Mouse (Mus musculus): ENCODE measurements at regions not wholly inside any gene's neighbourhood (a gene's known extent, or its start where the extent isn't known, plus 50 kb on each side); places are given as distances from the start of the nearest gene placed in this dataset.
"Not testable (repeated sequence)": the region's sequence is repeated elsewhere in the genome, so short reads cannot be mapped to it uniquely, and the experiment has no call there.

DNA sequence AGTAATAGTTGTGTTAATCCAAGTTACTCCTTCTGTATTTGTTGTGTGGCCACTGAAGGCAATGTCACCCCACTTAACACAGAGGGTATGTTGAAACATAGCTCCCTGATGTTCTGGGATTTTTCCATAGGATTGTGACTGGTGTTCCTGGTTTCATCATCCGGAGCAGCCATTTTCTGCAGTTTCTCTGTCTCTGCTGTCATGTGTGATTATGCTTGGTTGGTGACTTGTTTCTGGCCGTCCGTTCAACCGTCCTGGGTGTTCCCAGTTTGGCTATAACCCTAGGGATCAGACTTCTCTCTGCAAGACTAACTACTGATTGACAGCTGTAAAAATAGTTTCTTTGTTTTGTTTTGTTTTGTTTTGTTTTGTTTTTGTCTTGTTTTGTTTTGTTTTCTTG is 98.1 kb upstream of the Rpl34 start:
- no peak for DNase-seq (ENCODE audit: low spot score in 2 of 2)

DNA sequence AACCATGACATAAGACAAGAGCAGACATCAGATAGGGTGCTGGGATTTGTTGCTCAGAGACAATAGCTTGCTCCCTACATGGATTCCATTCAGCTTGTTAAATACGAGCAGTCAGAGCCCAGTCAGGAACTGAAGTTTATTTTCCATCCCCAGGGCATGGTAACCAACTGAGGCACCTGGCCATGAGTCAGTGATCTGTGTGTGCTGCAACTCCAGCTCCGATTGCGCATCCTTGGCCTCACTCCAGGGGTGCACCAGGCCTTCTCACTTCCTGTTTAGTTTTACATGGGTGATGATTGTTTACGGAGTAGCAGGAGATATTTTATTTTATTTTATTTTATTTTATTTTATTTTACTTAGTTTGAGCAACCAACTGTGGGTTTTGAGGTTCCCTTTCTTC is 97.7 kb upstream of the Rpl34 start:
- no peak for DNase-seq (ENCODE audit: low spot score in 2 of 2)

DNA sequence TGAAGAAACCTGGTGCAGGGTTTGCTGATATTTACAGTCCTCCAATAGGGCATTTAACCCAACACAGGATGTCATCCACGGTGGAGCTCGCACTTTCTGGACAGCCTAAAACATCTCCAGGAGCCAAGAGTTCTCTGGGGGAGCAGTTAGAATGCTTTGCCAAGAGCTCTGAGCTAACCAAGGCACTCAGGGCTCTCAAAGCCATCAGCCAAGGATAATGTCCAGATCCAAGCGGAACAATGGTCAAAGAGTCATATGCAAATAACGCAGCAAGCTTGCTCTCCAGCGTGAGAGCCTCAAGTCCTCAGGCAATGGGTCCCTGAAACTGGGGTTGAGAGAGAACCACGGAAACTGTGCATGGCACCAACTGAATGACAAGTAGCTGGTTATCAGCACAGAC is 96.8 kb upstream of the Rpl34 start:
- DNase-seq (ENCODE audit: low spot score in 2 of 2) = no peak

DNA sequence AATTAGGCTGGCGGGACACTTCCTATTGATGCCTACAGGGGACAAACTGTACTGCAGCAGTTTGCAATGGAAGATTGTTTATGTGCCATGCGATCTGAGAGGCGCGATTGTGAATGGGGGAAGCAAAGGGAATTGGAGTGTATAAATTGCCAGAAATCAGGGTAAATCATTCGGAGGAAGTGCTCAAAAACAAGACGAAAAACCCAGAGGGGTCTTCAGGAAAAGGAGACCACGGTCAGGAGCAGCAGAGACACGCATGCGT is 89.6 kb upstream of the Rpl34 start:
- DNase-seq (ENCODE audit: low spot score in 2 of 2) = no peak

DNA sequence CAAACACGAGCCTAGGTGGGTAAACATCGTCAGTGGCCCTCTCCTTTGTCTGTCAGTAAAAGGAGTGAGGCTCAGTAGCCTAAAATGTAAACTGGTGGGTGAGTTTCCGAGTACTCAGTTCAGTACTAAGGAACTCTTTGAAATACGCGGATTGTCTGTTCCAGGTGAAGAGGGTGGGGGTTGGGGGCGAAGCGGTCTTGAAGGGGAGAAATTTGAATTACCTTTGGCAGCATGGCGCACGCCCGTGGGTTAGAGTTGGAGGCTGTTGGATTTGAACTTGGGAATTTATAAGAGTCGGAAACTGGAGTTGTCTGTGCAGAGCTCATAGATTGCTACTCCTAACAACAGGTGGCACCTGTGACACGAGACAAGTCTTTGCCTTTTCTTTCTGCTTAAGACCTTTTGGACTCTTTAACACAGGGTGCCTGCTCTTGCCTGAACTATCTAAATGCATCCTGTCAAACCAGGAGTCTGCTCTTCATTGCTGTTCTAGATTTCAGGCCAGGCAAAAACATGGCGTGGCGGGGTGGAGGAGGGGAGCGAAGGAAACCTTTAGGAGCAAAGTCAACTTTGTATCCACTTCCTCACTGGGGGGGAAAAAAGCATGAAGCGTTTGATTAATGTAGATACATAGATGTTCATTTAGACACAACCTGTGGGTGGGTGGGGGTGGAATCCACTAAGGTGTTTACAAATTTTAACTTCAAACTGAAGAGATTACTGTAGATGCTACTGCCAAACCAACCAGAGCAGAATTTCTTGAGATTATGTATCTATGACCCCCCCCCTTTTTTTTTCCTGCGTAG is 89.0 kb upstream of the Rpl34 start:
- no peak for DNase-seq (ENCODE audit: low spot score in 2 of 2)

DNA sequence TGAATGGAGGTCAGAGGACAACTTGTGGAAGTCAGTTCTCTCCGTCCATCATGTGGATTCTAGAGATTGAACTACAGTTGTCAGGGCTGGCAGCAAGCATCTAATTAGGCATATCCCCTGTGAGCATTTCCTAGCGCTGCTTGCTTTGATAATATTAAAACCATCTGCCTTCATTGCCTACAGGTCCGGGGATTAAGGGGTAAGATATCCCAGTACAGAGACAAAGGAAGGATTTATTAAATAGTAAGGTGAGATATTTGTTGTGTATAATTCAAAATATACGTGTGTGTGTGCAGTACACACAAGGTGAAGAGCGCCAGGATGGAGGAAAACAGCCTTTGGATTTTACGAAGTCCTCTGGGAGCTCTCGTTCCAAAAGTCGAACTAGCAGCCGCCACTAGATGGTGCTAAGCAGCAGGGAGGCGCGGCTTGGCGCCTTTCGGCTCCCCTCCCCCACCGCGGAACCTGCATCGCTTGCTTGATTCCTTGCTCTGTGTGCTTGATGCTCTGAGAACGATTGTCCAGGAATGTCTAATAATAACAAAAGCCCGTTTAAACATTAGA is 88.4 kb upstream of the Rpl34 start:
- DNase-seq (ENCODE audit: low spot score in 2 of 2) = peak; percentile 24 to 67

DNA sequence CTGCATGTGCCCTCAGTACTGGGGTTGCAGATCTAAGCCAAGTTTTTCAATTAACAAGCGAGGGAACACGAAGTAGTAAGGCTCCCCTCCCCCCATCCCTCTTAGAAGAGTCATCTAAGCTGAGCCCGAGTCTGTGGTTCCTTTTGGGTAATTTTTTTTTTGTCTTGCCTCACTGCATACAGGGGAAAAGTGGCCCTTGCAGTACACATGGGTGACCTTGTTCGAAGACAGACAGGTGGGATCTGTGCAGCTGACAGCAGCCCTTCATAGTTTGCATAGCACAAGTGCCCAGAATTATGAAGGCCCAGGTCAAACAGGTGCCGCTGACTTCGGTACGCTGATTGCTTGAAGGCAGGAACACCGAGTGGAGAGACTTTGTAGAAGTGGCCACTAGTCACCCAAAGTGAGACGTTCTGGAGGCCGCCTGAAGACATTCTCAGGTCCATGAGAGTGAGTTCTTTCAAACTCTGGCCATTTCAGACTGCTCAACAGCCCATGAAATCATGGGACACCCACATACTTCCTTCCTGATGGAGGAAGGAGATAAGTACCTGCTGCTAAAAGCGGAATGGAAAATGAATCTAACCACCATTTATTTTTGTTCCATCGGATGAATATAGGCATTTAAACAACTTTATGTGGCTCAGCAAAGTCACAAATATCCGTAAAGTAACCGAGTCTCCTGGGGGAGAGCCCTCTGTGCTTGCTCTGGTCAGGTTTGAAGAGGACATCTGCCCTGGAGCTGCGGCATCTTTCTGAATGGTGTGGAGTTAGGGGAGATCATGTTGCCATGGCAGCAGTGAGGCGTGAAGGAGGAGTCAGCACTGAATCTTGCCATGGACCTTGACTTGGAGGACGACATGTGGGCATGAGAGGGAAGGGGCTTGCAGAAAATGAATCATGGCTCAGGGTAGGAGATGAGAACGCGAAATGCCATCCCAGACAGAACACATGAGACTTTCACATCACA is 79.8 kb upstream of the Rpl34 start:
- DNase-seq (ENCODE audit: low spot score in 2 of 2) = no peak

DNA sequence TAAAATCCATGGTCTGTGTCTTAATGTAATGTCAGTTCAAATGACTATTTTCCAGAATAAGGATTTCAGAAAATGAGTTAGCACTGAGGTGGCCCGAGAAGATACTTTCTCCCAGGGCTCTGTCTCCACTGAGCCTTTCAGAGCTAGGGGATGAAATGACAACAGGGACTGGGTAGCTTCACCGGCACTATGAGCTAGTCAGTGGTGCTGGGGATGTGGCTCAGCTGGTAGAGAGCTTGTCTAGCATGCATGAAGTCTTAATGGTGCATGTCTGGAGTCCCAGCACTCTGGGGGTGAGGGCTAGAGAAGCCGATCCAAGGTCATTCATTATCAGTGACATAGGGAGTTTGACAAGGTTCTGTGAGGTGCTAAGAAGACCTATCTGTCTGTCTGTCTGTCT is 75.1 kb upstream of the Rpl34 start:
- no peak for DNase-seq (ENCODE audit: low spot score in 2 of 2)

DNA sequence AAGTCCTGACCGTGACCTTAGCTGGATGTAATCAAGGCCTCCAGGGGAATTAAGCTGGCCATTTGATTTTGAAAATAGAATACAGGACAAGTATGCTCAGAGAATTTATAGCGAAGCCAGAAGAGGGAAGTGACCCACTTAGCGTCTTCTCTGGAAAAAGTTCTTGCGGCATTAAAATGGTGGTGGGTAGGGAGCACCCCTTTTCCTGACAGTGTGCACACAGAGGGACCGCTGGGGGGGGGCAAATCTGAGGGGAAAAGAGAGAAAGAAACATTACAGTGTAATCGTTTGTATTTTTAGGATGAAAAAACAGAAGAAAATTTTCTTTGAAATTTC is 74.1 kb upstream of the Rpl34 start:
- DNase-seq (ENCODE audit: low spot score in 2 of 2) = no peak

DNA sequence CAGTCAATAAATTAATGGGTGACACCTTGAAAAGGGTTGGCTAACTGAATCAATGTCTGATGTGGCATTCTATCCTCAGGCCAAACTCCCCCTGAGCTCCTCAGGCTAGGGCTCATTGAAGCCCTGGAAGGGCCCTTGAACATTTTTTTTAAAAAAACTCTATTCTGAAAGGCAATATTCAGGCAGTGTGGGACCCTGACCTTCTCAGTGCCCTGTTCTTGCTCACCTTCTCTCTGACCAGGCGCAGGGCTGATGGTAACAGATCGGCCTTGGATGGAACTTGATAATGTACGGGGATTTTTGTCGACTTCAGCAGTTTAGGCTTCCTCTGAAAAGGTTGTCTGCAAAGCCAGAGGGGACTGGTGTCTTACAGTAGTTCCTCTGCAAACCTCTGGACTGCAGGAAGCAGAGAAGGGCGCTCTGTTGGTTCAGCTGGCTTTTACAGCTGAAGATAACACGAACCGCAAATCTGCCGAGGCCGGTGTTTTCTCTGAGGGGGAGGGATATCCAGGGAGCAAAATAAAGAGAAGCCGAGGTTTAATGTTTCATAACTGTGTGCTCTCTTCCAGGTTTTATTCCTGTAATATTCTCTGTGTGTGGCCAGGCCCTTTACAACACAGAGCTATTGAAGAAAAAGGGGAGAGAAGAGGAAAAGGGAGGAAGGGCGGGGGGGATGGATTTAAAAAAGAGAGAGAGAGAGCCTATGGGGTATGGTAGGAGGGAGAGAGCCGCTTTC is 73.6 kb upstream of the Rpl34 start:
- DNase-seq (ENCODE audit: low spot score in 2 of 2) = no peak

DNA sequence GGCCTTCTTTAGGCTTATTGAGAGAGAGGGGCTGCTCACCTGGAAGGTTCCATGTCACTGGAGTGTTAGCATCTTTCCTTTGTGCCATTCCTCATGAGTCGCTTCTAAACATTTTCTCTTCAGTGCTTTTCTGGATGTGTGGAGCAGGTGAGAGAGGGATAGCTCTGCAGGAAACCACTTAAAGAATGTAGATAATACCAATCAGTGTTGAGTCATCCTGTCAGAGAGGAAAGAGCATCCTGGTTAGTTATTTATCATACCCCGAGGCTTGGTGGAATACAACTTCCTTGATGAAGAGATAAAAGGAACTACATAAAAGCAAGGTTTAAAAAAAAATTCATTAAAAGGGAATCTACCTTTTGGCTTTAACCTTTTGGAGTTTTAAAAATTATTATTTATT is 69.8 kb upstream of the Rpl34 start:
- no peak for DNase-seq (ENCODE audit: low spot score in 2 of 2)

DNA sequence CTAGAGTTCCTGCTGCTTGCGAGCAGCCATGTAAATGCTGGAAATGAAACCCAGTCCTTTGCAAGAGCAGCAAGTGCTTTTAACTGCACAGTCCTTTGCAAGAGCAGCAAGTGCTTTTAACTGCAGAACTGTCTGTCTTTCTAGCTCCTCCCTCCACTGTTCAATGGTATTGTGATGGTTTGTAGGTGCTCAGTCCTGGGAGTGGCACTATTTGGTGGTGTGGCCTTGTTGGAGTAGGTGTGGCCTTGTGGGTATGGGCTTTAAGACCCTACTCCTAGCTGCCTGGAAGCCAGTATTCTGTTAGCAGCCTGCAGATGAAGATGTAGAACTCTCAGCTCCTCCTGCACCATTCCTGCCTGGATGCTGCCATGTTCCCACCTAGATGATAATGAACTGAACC is 67.8 kb upstream of the Rpl34 start:
- not testable (repeated sequence) for DNase-seq (ENCODE audit: low spot score in 2 of 2)

DNA sequence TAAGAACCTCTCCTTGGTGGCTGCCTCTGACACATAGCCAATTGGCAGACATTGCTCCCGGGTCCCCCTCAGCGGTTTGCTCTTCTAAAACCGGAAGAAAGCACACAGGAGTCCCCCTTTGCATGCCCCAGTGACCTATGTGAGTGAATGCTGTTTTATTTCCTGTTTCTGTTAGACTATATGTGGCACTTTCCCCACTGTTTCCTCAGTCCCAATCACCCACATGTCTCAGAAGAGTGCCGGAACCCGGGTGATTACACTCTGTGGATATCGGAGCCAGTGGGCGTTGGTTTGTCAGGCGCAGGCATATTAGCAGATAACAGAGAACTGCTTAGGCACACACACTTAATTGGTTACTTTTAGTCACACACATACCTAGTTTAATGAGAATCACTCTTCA is 66.3 kb upstream of the Rpl34 start:
- DNase-seq (ENCODE audit: low spot score in 2 of 2) = no peak

DNA sequence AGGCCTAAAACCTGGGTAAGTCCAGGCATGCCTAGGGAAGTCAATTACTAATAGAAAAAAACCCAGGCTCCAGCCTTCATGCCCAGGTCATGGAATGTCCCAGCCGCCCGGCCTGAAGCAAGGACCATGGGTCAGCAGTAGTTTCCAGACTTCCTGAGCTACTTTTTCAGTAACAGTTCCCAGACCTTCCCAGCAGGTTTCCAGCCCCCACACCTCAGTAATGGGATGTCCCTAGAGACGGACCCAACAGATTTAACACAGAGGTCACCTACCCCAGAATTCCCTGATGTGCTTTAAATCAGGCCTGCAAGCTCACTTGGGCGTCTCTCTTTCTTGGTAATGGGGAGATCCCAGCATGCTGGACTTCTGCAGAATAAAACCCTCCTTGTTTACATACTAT is 65.2 kb upstream of the Rpl34 start:
- no peak for DNase-seq (ENCODE audit: low spot score in 2 of 2)

DNA sequence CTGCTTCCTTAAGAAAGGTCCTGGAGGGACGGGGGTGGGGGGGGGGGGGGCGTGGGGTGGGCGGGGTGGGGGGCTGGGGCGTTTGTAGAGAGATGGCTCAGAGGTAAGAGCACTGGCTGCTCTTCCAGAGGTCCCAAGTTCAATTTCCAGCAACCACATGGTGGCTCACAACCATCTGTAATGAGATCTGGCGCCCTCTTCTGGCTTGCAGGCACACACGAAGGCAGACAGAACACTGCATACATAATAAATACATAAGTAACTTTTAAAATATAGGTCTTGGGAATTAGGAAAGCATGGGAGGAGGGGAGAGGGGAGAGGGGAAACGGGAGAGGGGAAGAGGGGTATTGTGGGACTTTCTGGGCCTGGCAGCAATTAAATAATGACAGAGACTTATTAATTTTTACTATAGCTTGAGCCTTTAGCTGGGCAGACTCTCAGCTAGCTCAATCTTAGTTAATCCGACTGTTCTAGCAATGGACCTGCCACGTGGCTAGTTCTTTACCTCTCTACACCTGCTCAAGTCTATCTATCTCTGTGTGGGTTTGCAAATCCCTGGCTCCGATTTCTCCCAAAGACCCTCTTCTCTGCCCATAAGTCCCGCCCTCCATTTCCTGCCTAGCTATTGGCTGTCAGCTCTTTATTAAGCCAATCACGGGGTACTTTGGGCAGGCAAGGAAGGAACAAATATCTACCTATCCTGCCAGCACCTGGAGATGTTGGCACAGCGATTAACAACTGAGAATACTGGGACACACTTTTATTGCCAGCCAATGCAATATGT is 64.1 kb upstream of the Rpl34 start:
- DNase-seq (ENCODE audit: low spot score in 2 of 2) = no peak

DNA sequence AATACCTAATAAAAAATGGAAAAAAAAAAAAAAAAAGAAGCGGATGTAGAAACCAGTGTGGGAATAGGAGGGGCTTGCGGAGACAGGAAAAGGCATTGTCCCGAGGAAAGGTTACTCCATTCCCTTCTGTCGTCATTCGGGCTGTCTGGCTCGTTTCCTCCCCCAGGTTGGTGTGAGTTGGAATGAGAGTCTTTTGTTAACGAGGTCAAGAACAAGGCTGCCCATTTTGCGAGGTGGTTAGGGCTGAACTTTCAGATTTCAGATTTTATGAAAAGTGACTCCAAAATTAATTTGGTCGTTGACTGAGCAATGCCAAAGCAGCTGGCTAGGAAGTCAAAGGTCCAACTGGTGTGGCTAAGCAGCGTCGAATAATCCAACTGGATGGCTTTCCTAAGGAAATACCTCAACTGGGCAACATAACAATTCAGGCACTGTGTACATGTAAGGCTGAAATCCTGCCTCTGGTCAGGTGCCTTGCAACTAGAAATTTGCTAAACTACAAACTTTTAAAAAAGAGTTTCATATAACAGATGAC is 50.6 kb upstream of the Rpl34 start:
- no peak for DNase-seq (ENCODE audit: low spot score in 2 of 2)
